Mouse (Mus musculus): ENCODE measurements around the gene Ccdc3. TPM values are rescaled to one million over a fixed set of nuclear protein-coding genes. Genes with fewer than 3 reads are reported as not detected.
A peak's percentile ranks its signal among the peaks of the same experiment; 100 is the strongest.

Gene Ccdc3
- polyA plus RNA-seq, 1 experiment from 2014 or later, result 22.7 TPM

- 17% methylated on average over 8 of the region's 8 CpGs for WGBS
Measured at GRCm38 (mm10) chr2:5112785-5113291, 24.7 kb upstream of the Ccdc3 start.

GRCm38 (mm10) chr2:5114386-5114785, 23.2 kb upstream of the Ccdc3 start:
- WGBS, result 89% methylated on average over 8 of the region's 8 CpGs
- H3K4me2 ChIP-seq (replicated peaks; ENCODE audit: low read depth, low read length), result no peak overlapping the region
- ATAC-seq (ENCODE audit: insufficient number of reproducible peaks, insufficient read depth, low FRiP score, low read depth), result no peak

More at GRCm38 (mm10) chr2:5112785-5113291, 24.7 kb upstream of the Ccdc3 start:
- ATAC-seq (ENCODE audit: insufficient number of reproducible peaks, insufficient read depth, low FRiP score, low read depth), result peak; percentile 23; the same call in 1 of the 2 replicates
- no peaks in the 10 kb centered on the region for H3K36me3 ChIP-seq (ENCODE audit: control insufficient read depth, insufficient read depth, low read length)
- no peaks in the 10 kb centered on the region for H3K9me3 ChIP-seq (ENCODE audit: control insufficient read depth, low read depth, low read length)
- no peaks in the 10 kb centered on the region for H3K27me3 ChIP-seq (ENCODE audit: control insufficient read depth, insufficient read depth, low read length)
- no peak overlapping the region for H3K4me3 ChIP-seq (ENCODE audit: low read depth, low read length)
- no peak overlapping the region for H3K4me2 ChIP-seq (replicated peaks; ENCODE audit: low read depth, low read length)
- peaks cover 19% of the 10 kb centered on the region for H3K4me1 ChIP-seq (ENCODE audit: control insufficient read depth, insufficient read depth, low read length)
- peak overlapping the region; percentile 46; the same call in 1 of the 2 replicates for H3K27ac ChIP-seq (ENCODE audit: low read length)
- 0 out of 2 replicates have a peak overlapping the region, but pooled peaks have one; percentile 14 for H3K9ac ChIP-seq (replicated peaks; ENCODE audit: low read depth, low read length)

GRCm38 (mm10) chr2:5116856-5117532, 20.6 kb upstream of the Ccdc3 start:
- no peak overlapping the region for H3K4me3 ChIP-seq (ENCODE audit: low read depth, low read length)
- no peak overlapping the region for H3K27ac ChIP-seq (ENCODE audit: low read length)
- no peaks in the 10 kb centered on the region for H3K36me3 ChIP-seq (ENCODE audit: control insufficient read depth, insufficient read depth, low read length)
- H3K27me3 ChIP-seq (ENCODE audit: control insufficient read depth, insufficient read depth, low read length), result no peaks in the 10 kb centered on the region
- H3K9ac ChIP-seq (replicated peaks; ENCODE audit: low read depth, low read length), result no peak overlapping the region
- no peak overlapping the region for H3K4me2 ChIP-seq (replicated peaks; ENCODE audit: low read depth, low read length)
- 32% methylated on average over 5 of the region's 5 CpGs for WGBS
- no peak for ATAC-seq (ENCODE audit: insufficient number of reproducible peaks, insufficient read depth, low FRiP score, low read depth)
- peaks cover 19% of the 10 kb centered on the region for H3K4me1 ChIP-seq (ENCODE audit: control insufficient read depth, insufficient read depth, low read length)
- no peaks in the 10 kb centered on the region for H3K9me3 ChIP-seq (ENCODE audit: control insufficient read depth, low read depth, low read length)

More at GRCm38 (mm10) chr2:5114386-5114785, 23.2 kb upstream of the Ccdc3 start:
- Histone ChIP-seq H3K27me3 (ENCODE audit: control insufficient read depth, insufficient read depth, low read length) (no peaks in the 10 kb centered on the region), H3K9me3 (ENCODE audit: control insufficient read depth, low read depth, low read length) (no peaks in the 10 kb centered on the region), H3K4me3 (ENCODE audit: low read depth, low read length) (no peak overlapping the region), H3K9ac (replicated peaks; ENCODE audit: low read depth, low read length) (no peak overlapping the region), H3K36me3 (ENCODE audit: control insufficient read depth, insufficient read depth, low read length) (no peaks in the 10 kb centered on the region), H3K4me1 (ENCODE audit: control insufficient read depth, insufficient read depth, low read length) (peaks cover 19% of the 10 kb centered on the region), H3K27ac (ENCODE audit: low read length) (no peak overlapping the region)

GRCm38 (mm10) chr2:5125506-5125905, 12.1 kb upstream of the Ccdc3 start:
- ATAC-seq (ENCODE audit: insufficient number of reproducible peaks, insufficient read depth, low FRiP score, low read depth), result no peak
- no peak overlapping the region for H3K4me2 ChIP-seq (replicated peaks; ENCODE audit: low read depth, low read length)
- peaks cover 23% of the 10 kb centered on the region; the same call in 1 of the 2 replicates for H3K4me1 ChIP-seq (ENCODE audit: control insufficient read depth, insufficient read depth, low read length)
- no peak overlapping the region for H3K4me3 ChIP-seq (ENCODE audit: low read depth, low read length)
- H3K27ac ChIP-seq (ENCODE audit: low read length), result no peak overlapping the region
- no peaks in the 10 kb centered on the region for H3K36me3 ChIP-seq (ENCODE audit: control insufficient read depth, insufficient read depth, low read length)
- no peak overlapping the region for H3K9ac ChIP-seq (replicated peaks; ENCODE audit: low read depth, low read length)
- no peaks in the 10 kb centered on the region for H3K27me3 ChIP-seq (ENCODE audit: control insufficient read depth, insufficient read depth, low read length)
- WGBS, result 23% methylated on average over 6 of the region's 6 CpGs
- no peaks in the 10 kb centered on the region for H3K9me3 ChIP-seq (ENCODE audit: control insufficient read depth, low read depth, low read length)

GRCm38 (mm10) chr2:5127369-5127768, 10.2 kb upstream of the Ccdc3 start:
- peak overlapping the region; percentile 71; the same call in 1 of the 2 replicates for H3K27ac ChIP-seq (ENCODE audit: low read length)
- no peak for ATAC-seq (ENCODE audit: insufficient number of reproducible peaks, insufficient read depth, low FRiP score, low read depth)
- H3K9me3 ChIP-seq (ENCODE audit: control insufficient read depth, low read depth, low read length), result no peaks in the 10 kb centered on the region
- H3K9ac ChIP-seq (replicated peaks; ENCODE audit: low read depth, low read length), result no peak overlapping the region
- H3K36me3 ChIP-seq (ENCODE audit: control insufficient read depth, insufficient read depth, low read length), result no peaks in the 10 kb centered on the region
- WGBS, result 69% methylated on average over 5 of the region's 5 CpGs
- no peak overlapping the region for H3K4me2 ChIP-seq (replicated peaks; ENCODE audit: low read depth, low read length)
- no peaks in the 10 kb centered on the region for H3K27me3 ChIP-seq (ENCODE audit: control insufficient read depth, insufficient read depth, low read length)
- H3K4me3 ChIP-seq (ENCODE audit: low read depth, low read length), result no peak overlapping the region
- H3K4me1 ChIP-seq (ENCODE audit: control insufficient read depth, insufficient read depth, low read length), result peaks cover 23% of the 10 kb centered on the region; the same call in 1 of the 2 replicates

GRCm38 (mm10) chr2:5129099-5129498, 8.5 kb upstream of the Ccdc3 start:
- WGBS, result 23% methylated on average over 3 of the region's 3 CpGs
- H3K4me2 ChIP-seq (replicated peaks; ENCODE audit: low read depth, low read length), result no peak overlapping the region
- H3K27ac ChIP-seq (ENCODE audit: low read length), result peak overlapping the region; percentile 68
- peaks cover 23% of the 10 kb centered on the region; the same call in 1 of the 2 replicates for H3K4me1 ChIP-seq (ENCODE audit: control insufficient read depth, insufficient read depth, low read length)
- no peaks in the 10 kb centered on the region for H3K36me3 ChIP-seq (ENCODE audit: control insufficient read depth, insufficient read depth, low read length)
- H3K9ac ChIP-seq (replicated peaks; ENCODE audit: low read depth, low read length), result no peak overlapping the region
- H3K9me3 ChIP-seq (ENCODE audit: control insufficient read depth, low read depth, low read length), result no peaks in the 10 kb centered on the region
- H3K27me3 ChIP-seq (ENCODE audit: control insufficient read depth, insufficient read depth, low read length), result no peaks in the 10 kb centered on the region
- H3K4me3 ChIP-seq (ENCODE audit: low read depth, low read length), result no peak overlapping the region
- peak; percentile 63; the same call in 1 of the 2 replicates for ATAC-seq (ENCODE audit: insufficient number of reproducible peaks, insufficient read depth, low FRiP score, low read depth)

GRCm38 (mm10) chr2:5132046-5132445, 5.5 kb upstream of the Ccdc3 start:
- WGBS, result 88% methylated on average over 4 of the region's 4 CpGs
- Histone ChIP-seq H3K27ac (ENCODE audit: low read length) (no peak overlapping the region), H3K9me3 (ENCODE audit: control insufficient read depth, low read depth, low read length) (no peaks in the 10 kb centered on the region), H3K9ac (replicated peaks; ENCODE audit: low read depth, low read length) (no peak overlapping the region), H3K4me3 (ENCODE audit: low read depth, low read length) (no peak overlapping the region), H3K4me2 (replicated peaks; ENCODE audit: low read depth, low read length) (no peak overlapping the region), H3K27me3 (ENCODE audit: control insufficient read depth, insufficient read depth, low read length) (no peaks in the 10 kb centered on the region), H3K4me1 (ENCODE audit: control insufficient read depth, insufficient read depth, low read length) (peaks cover 19% of the 10 kb centered on the region; the same call in 1 of the 2 replicates), H3K36me3 (ENCODE audit: control insufficient read depth, insufficient read depth, low read length) (no peaks in the 10 kb centered on the region)
- ATAC-seq (ENCODE audit: insufficient number of reproducible peaks, insufficient read depth, low FRiP score, low read depth), result no peak

GRCm38 (mm10) chr2:5134959-5135743, 2.4 kb upstream of the Ccdc3 start:
- 0 out of 2 replicates have a peak, but pooled peaks cover 3% of the 10 kb centered on the region for H3K27me3 ChIP-seq (ENCODE audit: control insufficient read depth, insufficient read depth, low read length)
- ATAC-seq (ENCODE audit: insufficient number of reproducible peaks, insufficient read depth, low FRiP score, low read depth), result no peak
- no peaks in the 10 kb centered on the region for H3K4me1 ChIP-seq (ENCODE audit: control insufficient read depth, insufficient read depth, low read length)
- WGBS, result 62% methylated on average over 5 of the region's 5 CpGs
- no peak overlapping the region for H3K4me2 ChIP-seq (replicated peaks; ENCODE audit: low read depth, low read length)
- H3K9me3 ChIP-seq (ENCODE audit: control insufficient read depth, low read depth, low read length), result no peaks in the 10 kb centered on the region
- no peak overlapping the region for H3K27ac ChIP-seq (ENCODE audit: low read length)
- no peaks in the 10 kb centered on the region for H3K36me3 ChIP-seq (ENCODE audit: control insufficient read depth, insufficient read depth, low read length)
- no peak overlapping the region for H3K4me3 ChIP-seq (ENCODE audit: low read depth, low read length)
- H3K9ac ChIP-seq (replicated peaks; ENCODE audit: low read depth, low read length), result no peak overlapping the region

All from stomach, embryonic 14.5 days (tissue).